Mouse (Mus musculus): ENCODE data around the gene Erfe. TPM values are rescaled to one million over a fixed set of nuclear protein-coding genes. Genes with fewer than 3 reads are reported as not detected.

The Erfe gene
- total RNA-seq, 2 experiments from 2014 or later, result 2.3 to 3.6 TPM

Other genes starting within 250 kb of the Erfe start
- not detected for gene Rbm44, start 221.3 kb upstream of the Erfe start, total RNA-seq (2021)
- 10 to 100 TPM; 23.9 to 32.4 TPM for gene Ramp1, start 186.6 kb upstream of the Erfe start, total RNA-seq (2021)
- gene Ube2f, start 116.1 kb upstream of the Erfe start, total RNA-seq (2021), result 10 to 100 TPM; 58.9 to 66.0 TPM
- 10 to 100 TPM in 1 of 2 experiments, 1 to 10 TPM in 1; 9.8 to 13.9 TPM for gene Scly, start 68.1 kb upstream of the Erfe start, total RNA-seq (2021)
- gene Espnl, start 44.4 kb upstream of the Erfe start, total RNA-seq (2021), result under 1 TPM; 0.08 to 0.18 TPM
- gene Klhl30, start 15.4 kb upstream of the Erfe start, total RNA-seq (2021), result 100 to 1,000 TPM in 1 of 2 experiments, 10 to 100 TPM in 1; 87.8 to 132 TPM
- 10 to 100 TPM; 30.1 to 35.8 TPM for gene Ilkap, start 32.4 kb downstream of the Erfe start, total RNA-seq (2021)
- gene Hes6, start 47.6 kb downstream of the Erfe start, total RNA-seq (2021), result 1 to 10 TPM; 6.9 to 8.6 TPM
- gene Per2, start 92.9 kb downstream of the Erfe start, total RNA-seq (2021), result 1 to 10 TPM in 1 of 2 experiments, under 1 TPM in 1; 0.97 to 7.1 TPM
- 1 to 10 TPM; 2.9 to 3.2 TPM for gene Traf3ip1, start 128.2 kb downstream of the Erfe start, total RNA-seq (2021)
- 10 to 100 TPM; 15.5 TPM for gene Asb1, start 174.1 kb downstream of the Erfe start, total RNA-seq (2021)